Mouse (Mus musculus) erythroid progenitor cell, adult 5-6 weeks (primary cell): ENCODE data around the gene Mrps11. TPM values are rescaled to one million over a fixed set of nuclear protein-coding genes. Genes with fewer than 3 reads are reported as not detected.
A peak's percentile ranks its signal among the peaks of the same experiment; 100 is the strongest.

Experiments
- ATAC-seq: replicated peaks from 2 replicates; pipeline ENCODE4 v1.8.0; 2016; ENCODE audit warnings: moderate number of reproducible peaks, mild to moderate bottlenecking, moderate TSS enrichment, inconsistent platforms; ENCODE audit not compliant: poor library complexity, low FRiP score, severe bottlenecking
- total RNA-seq, 2 experiments: library from RNA; stranded (forward) in 1 of 2; stranded (reverse) in 1 of 2; fragments of 150-400 nt in 1 of 2; fragments of 186-747, 209-891 nt in 1 of 2; gene quantifications; 2 replicates each; pipeline versions ENCODE4 v1.2.3 to v1.2.4; 2015 to 2017; ENCODE audit warnings: low replicate concordance in 2 of 2

The Mrps11 gene
- total RNA-seq, 2 experiments from 2014 or later: 13.9 to 15.9 TPM

DNA sequence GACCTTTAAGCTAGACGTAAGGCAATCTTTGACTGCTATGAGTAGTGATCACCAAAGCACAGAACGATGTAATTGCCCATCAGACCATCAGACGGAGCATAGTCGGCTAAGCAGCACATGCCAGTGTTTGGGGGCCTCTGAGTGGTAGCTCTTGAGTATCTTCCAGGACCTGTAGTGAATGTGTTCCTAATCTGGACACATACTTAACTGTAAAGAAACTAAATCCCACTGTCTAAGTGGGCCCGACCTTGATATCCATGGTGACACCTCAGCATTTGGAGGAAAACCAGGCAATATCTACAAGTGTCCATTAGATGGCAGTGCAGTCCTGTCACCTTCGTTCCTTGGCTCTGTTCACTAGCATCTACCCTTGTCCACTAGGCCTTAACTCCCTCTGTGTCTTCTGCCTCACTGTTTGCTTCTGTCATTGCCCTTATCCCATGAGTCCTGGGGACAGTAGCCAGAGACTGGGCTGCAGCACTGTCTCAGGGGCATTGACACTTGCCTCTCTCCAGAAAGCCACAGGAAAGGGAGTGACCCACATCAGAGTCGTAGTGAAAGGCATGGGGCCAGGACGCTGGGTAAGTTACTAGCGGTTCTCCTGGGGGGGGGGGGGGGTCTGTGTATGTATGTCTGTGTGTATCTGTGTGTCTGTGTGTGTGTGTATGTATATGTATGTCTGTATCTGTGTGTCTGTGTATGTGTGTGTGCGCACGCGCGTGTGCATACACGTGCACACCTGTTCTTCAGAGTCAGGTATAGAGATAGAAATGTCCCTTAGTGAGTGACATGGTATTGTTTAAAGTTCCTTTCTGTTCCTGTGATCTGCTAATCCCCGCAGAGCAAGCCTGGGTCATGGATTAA is 8.7 kb downstream of the Mrps11 start:
- peak; percentile 81 for ATAC-seq

DNA sequence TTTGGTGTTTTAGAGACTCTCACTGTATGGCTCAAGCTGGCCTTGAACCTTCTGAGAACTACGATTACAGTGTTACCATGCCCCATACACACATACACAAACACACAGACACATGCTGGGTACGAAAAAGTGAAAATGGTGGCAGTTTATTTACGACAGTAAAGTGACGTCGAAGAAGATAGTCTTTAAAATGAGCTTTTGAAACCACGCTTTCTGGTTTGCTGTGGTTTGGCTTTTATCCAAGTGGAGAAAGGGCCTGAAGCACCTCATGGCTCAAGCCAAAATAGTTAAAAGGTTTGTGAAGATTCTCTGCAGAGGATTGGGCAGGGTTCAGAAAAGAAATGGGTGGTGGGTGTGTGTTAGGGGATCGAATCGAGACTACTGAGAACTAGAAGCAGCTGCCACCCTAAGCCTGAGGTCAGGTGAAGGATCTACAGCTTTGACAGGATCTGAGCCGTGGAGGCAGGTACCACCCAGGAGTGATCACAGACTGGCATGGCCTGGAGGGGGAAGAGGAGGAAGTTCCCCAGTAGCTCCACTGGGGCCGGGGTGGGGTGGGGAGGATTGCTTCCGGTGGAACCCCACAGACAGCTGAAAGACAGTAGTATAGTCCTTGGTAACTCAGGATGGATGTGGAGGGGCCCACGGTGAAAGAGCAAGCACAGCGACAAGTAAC is 11.1 kb downstream of the Mrps11 start:
- ATAC-seq: no peak

DNA sequence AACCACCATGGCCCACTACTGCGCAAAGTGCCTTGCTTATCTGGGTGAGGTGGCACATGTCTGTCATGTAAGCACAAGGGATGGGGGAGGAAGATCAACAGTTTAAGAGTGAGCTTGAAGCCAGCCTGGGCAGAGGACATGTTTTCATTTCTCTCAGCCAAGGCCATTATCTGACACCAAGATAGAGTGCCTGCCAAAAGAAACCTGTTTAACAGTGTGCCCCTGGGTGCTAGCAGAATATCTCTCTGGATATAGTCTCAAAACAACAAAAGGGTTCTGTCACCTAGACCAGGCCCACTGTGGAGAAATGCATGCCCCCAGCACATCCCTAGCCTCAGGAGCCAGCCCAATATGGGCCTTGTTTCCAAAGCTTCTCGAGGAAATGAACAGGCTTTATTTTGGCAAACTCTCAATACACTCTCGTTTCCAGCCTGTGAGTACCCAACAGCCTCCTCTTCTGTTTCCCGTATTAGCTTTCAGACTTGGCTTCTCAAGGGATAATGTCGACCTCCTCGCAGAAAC is 11.7 kb downstream of the Mrps11 start:
- peak; percentile 38 for ATAC-seq

DNA sequence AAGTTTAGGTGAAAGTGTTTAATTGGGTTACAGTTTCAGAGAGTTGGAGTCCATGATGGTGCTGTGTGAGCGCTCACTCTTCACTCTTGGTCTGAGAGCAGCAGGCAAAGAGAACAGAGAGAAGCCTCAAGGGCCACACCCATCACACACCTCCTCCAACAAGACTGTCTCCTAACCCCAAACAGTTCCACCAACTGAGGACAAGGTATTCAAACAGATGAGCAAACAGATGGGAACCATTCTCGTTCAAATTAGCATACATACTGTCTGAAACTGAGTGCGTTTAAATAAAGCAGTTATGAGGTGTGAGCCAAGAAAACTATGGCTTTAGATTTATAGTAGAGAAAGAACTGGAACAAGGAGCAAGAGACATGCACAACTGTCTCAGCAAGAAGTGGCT is 13.7 kb downstream of the Mrps11 start:
- no peak for ATAC-seq

DNA sequence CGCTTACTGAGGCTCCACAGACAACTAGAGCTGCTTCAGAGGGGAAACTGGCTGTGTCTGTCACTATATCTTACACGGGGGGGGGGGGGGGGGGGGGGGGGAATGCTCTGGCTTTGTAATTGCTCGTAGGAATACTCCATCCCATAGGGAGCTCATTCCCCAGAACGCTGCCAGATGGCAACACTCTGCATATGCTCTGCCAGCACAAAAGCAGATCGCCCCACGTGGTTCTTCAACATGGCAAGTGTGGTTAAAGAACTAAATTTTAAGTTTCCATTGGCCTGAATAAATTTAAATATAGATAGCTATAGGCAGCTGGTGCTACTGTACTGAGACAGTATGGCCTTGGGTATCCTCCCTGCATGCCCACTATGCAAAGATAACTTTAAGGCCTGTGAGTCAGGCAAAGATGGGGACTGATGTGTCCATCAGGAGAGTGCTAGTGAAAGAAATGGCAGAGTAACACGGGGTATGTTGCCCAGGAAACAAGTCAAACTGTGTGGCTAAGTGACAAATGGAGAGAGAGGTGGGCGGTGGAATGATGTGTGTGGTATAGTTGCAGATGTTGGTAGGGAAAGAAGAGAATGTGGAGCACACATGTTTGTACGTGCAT is 15.0 kb downstream of the Mrps11 start:
- ATAC-seq: no peak

DNA sequence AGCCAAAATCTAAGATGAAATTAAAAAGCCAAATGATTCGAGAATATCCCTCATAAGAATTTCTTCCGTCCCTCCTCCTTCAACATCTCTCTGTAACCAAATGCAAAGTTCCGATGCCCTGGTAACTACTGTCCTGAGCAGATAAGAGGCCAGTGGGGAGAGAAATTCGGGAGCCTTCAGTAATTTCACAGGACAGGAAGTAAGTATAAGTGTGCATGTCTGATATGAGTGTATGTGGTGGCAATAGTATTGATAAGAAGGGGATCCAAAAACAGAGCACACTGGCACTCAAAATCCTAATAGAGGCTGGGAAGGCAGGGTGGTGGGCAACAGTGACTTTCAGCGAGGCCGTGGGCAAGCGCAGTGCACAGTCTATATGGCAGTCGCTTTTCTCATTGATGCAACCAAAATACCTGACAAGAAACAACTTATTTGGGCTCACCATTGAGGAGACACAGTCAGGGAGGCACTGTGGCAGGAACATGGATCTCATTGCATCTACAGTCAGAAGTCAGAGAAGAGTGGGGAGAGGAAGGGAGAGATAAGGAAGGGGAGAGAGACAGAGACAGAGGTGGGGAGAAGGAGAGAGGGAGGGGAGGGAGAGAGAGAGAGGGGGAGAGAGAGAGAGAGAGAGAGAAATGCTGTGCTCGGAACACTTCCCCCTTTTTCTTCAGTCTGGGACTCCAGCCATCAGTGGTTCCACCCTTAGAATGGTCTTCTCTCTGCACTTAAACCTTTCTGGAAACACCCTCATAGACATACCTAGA is 17.0 kb downstream of the Mrps11 start:
- peak; percentile 85 for ATAC-seq

DNA sequence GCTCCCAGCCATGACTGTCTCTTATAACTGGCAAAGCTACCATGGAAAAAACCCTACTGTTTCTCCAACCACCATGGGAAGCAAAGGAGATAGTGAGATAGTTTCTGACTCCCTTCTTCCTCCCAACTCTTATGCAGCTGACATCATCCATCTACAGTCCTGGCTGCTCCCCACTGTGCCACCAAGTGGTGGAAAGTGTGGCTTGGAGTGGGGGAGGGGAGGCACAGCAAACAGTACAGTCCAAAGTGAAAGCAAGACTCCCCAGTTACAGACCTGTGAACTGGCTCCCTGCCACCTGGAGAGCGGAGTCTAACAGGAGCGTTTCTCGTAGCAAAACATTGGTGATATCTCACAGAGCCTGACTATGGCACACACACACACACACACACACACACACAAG is 20.9 kb downstream of the Mrps11 start:
- ATAC-seq: no peak

DNA sequence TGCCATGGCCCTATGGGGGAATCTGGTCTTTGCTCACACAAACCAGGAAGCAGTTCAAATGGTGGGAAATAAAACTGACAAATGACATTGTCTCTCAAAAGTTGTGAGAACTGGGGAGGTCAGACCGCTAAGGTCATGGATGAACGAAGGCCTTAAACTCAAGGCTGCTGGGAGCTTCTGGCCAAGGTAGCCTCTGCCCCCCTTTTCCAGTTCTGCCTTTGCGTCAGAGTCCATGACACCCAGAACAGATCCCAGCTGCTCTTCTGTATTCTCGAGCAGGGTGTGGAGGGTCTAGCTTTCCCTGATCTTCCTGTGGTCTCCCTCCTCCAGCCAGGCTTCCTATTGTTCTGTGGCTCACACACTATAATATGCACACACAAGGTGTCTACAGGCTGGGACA is 24.3 kb downstream of the Mrps11 start:
- ATAC-seq: no peak

DNA sequence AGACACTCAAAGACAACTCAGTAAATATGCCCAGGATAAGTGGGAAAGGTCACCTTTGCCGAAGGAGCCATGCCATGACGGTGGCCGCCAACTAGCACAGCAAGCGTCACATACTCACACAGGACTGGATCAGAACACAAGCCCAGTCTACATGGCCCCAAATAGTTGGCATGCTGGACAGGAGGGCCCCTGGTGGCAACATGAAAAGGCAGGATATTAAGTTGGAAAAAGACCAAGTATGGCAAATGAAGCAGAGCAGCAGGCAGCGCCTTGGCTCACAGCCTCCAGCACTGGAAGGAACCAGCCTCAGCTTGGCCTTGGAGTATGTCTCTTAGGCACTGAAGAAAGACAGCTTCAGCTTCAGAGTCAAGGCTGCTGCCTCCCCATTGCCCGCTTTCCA is 30.9 kb downstream of the Mrps11 start:
- ATAC-seq: no peak

DNA sequence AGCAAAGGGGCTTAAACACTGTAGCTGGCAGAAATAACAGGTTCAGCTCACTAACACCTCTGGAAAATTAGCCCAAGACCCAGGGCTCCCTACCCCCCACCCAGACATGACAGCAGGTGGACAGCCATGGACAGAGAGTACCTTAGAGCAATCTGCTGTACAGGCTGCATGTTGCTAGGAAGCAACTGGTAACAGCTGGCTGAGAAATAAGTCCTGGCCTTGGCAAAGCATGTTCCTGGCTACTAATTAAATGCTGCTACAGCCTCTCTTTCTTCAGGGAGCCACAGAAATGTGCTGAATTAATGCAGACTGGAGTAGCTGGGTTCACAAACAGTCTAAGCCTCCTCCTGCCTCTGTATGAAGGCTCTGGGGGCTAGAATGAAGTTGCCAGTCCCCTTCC is 31.8 kb downstream of the Mrps11 start:
- no peak for ATAC-seq

DNA sequence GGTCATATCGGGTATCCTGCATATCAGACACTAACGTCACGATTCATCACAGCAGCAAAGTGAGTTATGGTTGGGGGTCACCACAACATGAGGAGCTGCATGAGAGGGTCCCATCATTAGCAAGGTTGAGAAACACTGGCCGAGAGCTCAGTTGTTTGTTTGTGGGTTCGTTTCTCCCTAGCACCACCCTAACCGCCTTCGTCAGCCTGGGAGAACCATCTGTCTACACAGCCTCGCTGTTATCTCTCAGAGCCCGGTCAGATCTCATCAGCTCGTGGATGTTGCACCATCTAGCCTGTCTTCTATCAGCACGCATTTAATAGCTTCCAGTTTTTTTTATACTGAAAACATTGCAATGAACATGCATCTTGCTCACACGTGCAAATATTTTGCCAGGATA is 35.4 kb downstream of the Mrps11 start:
- no peak for ATAC-seq

DNA sequence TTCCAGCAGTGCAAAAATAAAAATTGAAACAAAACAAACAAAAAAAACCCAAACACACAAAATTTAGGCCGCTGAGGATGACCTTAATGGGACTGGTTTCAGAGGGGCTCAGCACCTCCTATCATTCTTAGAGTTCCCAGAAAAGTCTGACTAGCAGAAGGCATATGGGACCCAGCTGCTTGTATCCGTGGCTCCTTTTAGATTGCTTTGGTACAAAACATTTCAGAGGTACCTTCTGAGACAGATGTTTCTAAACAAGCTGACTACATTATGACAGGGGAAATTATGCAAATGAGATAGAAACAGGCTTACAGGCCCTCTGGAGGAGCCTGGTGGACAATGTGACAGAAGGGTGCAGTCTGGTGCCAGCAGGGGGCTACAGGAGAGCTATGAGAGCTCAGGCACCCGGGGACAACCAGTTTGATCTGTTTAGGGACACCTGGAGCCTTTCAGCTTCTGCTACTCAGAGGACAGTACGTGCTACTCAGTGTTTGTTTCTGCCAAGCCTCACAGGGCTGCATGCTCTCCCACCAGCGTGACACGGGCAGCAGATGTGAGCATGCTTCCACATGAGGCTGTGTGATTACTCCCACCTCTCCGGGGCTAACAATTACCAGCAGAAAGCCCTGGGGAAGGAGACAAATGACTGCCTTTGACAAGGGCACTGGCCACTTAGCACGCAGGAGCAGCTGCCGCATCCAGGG is 43.9 kb downstream of the Mrps11 start:
- ATAC-seq: no peak

DNA sequence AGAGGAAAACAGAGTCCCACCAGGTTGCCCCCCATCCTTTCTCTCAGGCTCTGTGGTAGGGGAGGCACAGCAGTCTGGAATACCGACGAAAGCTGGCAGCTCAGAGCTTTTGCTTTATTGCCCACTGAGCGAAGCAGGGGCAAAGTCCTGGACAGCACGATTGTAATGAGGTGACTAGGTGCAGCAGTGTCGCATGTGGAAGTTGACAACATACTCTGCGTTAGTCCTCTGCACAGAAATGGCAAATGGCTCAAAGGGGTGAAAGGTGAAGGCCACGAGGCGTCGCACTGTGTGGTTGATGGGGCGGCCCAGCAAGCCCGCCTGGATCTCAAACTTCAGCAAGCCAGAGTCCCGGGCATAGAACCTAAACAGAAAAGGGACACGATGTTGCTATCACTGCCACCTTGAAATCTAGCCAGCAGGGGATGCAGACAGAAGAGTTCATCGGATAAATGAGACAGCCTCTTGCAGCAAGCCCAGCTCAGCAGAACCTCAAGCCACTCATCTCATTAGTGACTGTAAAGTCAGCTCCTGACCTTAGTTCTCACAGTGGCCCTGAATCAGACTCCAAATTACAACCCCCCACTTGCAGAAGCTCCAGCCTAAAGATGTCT is 44.9 kb downstream of the Mrps11 start:
- ATAC-seq: no peak

DNA sequence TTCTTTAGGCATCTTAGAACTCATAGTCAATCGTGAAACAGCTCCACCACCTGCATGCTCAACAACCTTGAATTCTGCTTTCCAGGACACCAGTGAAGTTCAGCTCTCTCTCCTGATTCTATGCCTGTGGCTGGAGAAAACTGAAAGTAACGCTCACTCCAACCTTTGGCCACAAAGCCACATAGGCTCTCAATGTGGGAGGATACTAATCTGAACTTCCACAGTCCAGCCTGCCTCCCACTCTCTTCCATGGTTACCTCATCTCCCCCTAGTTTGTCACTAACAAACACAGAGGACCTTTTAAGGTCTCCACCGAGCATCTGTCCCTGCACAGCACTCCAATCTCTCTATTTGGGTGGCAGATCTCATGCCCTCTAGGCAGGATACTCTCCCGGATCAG is 52.7 kb downstream of the Mrps11 start:
- ATAC-seq: no peak

DNA sequence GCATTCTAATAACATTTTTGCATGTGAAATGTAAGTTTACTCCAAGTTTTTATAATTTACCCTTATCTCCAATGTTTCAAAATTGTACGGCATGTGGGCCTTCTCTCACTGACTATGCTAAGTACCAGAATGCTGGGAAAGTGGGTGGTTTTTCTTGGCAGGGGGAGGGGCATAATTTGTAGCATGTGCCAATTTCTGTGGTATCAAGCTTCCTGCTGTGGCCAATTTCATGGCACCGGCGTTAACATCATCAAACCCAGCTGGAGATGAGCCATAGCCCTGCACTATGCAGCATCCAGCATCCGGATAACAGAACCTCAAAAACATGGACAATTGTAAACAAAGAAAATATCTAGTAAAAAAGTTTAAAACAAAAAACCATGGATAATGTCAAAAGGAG is 54.3 kb downstream of the Mrps11 start:
- ATAC-seq: no peak

DNA sequence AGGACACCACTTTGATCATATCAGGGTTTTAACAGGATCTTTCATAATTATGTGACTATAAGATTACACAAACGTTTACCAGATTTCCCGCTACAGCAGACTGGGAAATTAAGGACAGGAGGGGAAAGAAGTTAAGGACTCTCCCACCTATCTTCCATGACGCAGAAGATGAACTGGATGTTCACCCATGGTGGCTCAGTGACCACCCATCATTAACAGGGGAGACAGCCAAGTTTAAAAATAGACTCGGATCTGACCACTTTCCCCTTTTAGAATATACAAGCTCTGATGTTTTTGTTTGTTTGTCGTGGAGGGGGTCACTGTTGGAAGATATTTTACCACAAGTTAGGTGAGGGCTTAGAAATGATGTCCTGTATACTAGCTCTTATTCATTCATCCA is 58.7 kb downstream of the Mrps11 start:
- no peak for ATAC-seq
